Mouse (Mus musculus) 3T3-L1 (cell line): ENCODE measurements around the gene Nfatc3.

Experiments used
- DNase-seq: peaks from one replicate; pipeline ENCODE4 v3.0.0-alpha.2; 2015; ENCODE audit warnings: low read depth, low spot score

The Nfatc3 gene

GRCm38 (mm10) chr8:106146014-106146413, 87.4 kb downstream of the Nfatc3 start:
- no peak for DNase-seq

- peak; percentile 79 for DNase-seq
These were observed 89.4 kb downstream of the Nfatc3 start for GRCm38 (mm10) chr8:106147868-106148565.

DNA sequence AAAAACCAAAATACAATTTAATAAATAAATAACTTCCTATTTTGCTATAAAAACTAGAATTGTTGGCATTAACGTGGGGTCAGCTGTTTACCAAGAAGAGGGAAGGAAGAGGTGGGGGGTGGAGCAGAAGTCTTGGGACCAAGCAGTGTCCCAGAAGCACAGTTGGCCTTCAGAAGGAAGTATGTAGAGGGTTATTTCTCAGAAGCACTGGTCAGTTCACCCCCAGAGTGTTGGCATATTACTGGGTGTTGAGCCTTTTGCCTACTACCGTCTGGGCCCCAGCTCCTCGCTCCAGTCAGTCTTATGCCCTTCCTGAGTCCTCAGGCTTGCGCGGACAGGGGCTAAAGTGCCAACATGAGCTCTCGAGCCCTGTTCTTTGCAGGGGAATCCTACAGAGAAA, 90.4 kb downstream of the Nfatc3 start:
- no peak for DNase-seq

- DNase-seq, result peak; percentile 93
These were observed 91.4 kb downstream of the Nfatc3 start, which contains the start of gene Pla2g15 for GRCm38 (mm10) chr8:106149801-106150652. Gene Pla2g15, plus strand, starts transcription at chr8:106150399.

GRCm38 (mm10) chr8:106150653-106151000, 92.0 kb downstream of the Nfatc3 start:
- no peak for DNase-seq

DNA sequence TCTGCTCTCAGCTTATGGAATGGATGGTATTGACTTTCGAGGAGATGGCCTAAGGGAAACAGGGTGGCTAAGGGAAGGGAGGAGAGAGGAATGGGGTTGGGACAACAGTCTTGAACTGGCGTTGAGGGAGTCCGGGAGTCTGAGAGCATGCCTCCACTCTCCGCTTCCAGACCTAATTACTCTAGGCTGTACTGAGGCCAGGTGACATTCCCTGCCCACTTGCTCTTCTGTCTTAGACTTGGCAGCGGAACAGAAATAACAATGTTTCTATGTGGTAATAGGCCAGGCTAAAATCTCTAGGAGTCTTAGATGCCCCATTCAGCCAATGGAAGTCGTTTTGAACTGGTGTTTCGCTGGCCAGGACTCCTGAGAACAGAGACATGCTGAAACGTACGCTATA, 92.4 kb downstream of the Nfatc3 start:
- peak; percentile 36 for DNase-seq

GRCm38 (mm10) chr8:106152876-106153275, 94.2 kb downstream of the Nfatc3 start:
- no peak for DNase-seq

GRCm38 (mm10) chr8:106157419-106157818, 98.8 kb downstream of the Nfatc3 start:
- no peak for DNase-seq

DNA sequence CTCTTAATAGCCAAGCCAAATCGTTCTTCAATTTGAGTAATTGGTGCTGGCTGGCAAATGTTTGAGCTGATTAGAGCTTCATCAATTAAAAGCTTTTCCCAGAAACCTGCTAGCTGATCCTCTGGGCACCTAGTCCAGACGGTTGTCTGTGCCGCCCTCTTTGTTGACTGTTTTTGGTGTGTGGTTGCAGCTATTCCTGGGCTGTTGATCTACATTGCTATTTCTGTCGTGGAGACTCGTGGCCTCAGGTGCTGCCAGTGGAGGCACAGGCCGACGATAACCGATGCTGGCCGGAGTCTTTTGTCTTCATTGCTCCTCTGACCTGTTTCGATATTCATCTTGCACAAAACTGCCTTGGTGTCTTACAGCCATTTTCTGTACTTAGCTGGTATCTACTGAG, 99.7 kb downstream of the Nfatc3 start:
- DNase-seq, result no peak

GRCm38 (mm10) chr8:106159876-106160275, 101.2 kb downstream of the Nfatc3 start:
- DNase-seq, result no peak

DNA sequence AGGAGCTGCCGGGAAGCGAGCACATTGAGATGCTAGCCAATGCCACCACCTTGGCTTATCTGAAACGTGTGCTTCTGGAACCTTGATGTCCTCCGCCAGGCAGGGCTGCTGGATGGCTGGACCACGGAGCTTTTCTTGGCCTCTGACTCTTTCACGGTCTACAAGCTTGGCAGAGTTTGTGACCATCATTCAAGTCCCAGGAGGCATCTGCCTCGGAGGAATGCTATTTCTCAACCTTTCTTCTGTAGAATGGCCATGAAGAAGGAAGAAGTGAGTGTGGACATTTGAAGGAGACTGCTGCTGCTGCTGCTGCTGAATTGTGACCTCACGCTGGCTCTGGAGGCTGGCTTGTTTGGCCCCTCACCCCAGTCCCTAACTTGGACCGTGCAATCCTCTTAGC, 104.6 kb downstream of the Nfatc3 start:
- no peak for DNase-seq

DNA sequence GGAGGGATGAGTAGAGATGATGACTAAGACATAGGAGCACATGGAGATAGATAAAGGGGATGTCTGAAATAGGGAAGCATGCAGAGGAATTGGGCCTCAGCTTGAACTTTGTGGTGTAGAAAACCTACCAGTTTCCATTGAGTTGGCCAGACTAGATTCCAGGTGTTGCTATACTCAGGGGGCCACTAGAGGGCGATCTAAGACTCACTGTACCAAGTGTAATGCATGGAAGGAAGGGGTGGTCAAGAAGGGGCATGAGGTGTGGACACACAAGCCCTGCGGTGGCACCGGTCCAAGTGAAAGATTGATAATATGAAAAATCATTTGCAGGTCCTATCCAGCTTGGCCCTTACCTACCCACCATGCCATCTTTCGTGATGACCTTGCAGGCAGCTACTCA, 106.8 kb downstream of the Nfatc3 start:
- DNase-seq, result peak; percentile 82

DNA sequence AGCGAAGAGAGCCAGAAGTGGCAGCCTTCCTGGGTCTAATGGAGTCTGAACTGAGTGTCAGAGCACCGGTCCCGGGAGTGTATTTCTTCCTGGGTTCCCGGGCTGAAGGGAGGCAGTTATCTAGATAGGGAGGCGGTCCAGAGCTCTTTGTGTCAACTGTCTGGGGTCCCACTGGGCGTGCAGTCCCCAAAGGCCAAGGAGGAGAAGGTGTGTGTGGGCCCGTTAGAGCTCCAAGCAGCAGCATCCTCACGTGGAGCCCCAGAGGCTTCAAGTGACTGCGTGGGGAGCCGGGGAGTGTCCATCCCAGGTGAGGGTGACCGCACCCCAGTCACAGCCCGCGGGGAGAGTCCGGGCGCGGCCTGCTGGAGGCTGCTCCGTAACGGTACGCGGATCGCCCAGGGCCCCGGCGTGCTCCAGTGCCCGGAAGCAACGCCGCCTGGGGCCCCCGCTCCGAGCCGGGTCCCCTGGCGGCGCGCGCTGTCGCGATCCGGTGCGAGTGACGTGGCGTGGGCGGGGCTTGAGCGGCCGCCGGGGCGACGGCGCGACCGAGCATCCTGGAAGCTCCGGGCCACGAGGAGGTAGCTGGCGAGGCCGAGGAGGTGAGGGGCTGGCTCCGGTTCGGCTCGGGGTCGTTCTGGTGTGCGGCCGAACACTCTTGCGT, 109.8 kb downstream of the Nfatc3 start, which contains the start of gene Slc7a6:
TSS of gene Slc7a6 (plus strand) at position 502 of the 661 bp plus-strand sequence.
- peak; percentile 60 for DNase-seq

DNA sequence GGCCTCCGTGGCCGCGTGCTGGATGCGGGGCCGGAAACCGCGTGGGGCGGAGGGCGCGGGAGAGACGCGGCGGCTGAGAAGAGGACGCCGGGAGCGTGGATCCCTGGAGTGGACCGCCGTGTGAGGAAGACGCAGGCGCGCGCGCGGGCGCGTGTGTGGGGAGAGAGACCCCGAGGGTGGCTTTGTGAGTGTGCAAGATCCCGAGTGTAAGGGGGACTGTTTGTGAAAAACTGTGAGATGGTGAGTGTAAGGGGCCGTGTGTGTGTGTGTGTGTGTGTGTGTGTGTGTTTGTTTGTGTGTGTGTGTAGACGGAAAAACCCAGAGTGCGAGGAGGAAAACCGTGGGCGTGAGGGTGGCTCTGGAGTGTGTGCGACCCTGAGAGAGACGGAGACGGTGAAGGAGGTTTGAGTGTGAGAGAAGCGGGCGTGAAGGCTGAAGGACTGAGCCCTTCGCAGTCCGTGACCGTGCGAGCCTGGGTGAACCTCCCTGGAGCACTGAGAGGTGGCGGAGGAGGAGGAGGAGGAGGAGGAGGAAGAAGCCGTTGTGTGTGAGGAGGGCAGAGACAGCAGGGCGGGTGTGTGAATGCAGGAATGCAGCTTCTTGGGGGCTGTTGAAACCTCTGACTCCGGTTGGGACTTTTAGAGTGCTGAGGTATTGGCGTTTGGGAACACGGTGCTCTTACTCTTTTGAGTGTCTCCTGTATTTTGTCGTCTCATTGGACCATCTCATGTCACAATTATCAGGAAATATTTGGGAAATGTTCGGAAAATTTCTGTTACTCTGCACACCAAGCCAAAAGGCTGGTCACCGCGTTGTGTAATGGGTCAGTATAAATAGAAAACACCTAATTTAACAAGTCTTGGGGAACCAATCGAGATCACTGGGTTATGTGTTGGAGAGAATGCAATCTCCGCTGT, 110.6 kb downstream of the Nfatc3 start:
- peak; percentile 51 for DNase-seq

DNA sequence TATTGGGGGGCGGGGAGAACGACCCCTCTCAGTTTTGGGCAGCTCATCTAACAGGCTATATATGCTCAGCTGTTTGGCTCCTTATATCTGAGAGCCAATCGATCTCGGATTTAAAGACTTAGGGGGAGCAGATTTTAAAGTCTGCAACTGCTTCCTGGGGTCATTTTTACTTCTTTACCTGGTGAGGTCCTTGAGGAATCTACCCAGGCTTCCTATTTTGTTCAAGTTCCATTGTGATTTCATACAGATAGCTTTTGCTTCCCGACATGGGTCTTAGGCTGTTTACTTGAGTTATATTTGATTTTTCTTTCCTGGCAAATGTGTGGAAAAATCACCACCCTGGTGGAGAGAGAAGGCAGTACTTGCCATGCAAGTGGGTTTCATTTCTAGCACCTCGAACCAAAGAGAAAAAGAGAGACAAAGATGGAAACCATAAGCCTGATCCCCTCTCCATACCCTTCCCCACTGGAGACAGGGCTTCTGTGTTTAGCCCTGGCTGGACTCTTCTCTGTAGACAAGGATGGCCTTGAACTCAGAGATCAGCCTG, 111.4 kb downstream of the Nfatc3 start:
- peak; percentile 69 for DNase-seq

- DNase-seq, result no peak
These were observed 114.9 kb downstream of the Nfatc3 start for GRCm38 (mm10) chr8:106173566-106173965.

DNA sequence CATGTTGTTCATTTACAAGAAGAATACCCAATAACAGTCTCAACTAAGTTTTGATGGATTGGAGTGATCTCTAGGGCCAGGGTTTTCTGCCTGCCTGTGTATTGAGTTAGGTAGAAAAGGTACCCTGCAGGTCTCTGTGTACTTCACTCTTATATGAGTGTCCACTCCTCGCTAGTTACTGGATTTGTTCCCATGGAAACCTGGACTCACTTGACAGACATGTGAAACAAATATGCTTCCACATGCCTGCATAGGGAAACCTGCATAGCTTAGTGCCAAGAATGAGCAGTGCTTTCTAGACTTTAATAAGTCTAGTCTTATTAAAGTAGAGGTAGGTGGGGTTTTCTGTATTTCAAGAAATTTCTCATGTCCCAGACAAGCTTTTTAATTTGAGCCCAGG, 118.3 kb downstream of the Nfatc3 start:
- DNase-seq, result no peak

DNA sequence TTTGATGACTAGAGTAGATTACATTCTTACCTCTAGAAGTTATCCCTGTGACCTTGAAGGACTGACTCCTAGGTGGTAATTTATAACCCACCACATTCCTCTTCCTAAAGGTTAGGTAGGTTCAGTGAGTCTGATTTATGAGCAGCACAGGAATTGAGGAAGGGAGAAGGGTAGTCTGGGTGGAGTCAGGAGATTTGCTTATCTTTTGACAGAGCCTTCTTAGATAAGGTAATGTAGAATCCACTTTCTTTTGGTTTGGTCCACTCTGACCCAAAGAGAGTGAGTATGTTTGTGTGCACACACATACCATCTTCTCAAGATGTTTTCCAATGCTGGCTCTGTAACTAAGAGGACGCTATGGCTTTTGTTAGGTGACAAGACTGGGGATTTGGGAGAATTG, 119.0 kb downstream of the Nfatc3 start:
- DNase-seq, result no peak

- DNase-seq, result no peak
These were observed 119.8 kb downstream of the Nfatc3 start for GRCm38 (mm10) chr8:106178428-106178827.
